Mouse (Mus musculus): ENCODE results near the gene Olfr304. TPM values are rescaled to one million over a fixed set of nuclear protein-coding genes. Genes with fewer than 3 reads are reported as not detected.
"Not testable (repeated sequence)": the region's sequence is repeated elsewhere in the genome, so short reads cannot be mapped to it uniquely, and the experiment has no call there.

Gene Olfr304
- not detected in 2 replicates for polyA plus RNA-seq (2016; fragmentation: Nextera tagmentation; extraction: Ambion mirVana)

DNA sequence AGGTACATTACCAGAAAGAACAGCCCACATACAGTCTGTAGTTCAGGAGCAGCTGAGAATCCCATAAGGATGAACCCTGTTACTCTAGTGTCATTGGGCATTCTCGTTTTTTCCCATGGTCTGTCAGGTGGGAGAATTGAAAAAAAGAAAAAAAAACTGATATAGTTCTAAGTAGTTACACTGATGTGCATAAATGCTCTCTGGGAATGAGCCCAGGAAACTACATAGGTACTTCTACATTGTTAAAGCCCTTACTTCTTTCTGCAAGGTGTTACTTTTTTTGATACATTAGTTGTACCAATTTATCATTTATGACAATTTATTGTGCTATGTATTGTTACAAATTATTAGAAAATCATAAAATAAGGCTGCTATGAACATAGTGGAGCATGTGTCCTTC lies at the start of gene Olfr304:
Gene Olfr304 (minus strand): TSS at position 101 of the 400 bp plus-strand sequence.
- Histone ChIP-seq H3K36me3 (replicated peaks) (no peaks in the 10 kb centered on the region), H3K27ac (no peak within 1 kb of the TSS), H3K4me1 (no peaks in the 10 kb centered on the region), H3K27me3 (no peaks in the 10 kb centered on the region), H3K9ac (no peak within 1 kb of the TSS), H3K9me3 (no peaks in the 10 kb centered on the region), H3K4me2 (no peak within 1 kb of the TSS), H3K4me3 (replicated peaks) (no peak within 1 kb of the TSS)
- ATAC-seq (ENCODE audit: low FRiP score), result no peak
- 82% methylated on average over 1 of the region's 1 CpGs for WGBS

DNA sequence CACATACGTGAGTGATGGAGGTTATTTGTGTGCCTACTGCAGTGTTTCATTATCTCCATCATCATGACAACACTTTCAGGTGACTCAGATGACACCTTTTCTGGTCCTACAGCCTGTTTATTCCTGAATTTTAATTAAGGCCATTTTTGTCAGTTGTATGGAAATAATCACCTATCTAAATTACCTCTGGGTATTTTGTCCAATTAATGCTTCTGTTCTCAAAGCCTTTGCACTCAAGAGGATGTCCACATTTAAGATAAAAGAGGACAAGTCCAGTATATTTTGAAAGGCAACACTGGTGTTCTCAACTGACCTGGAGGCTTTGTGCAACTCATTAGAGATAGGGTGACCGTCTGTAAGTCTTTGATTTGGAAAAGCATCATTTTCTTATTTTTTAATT lies 17.1 kb upstream of the Olfr304 start, which contains the start of gene Olfr301:
Gene Olfr301 (plus strand): TSS at position 301 of the 400 bp plus-strand sequence.
- no peak within 1 kb of the TSS for H3K27ac ChIP-seq
- no peak within 1 kb of the TSS for H3K9ac ChIP-seq
- H3K9me3 ChIP-seq, result no peaks in the 10 kb centered on the region
- H3K36me3 ChIP-seq (replicated peaks), result no peaks in the 10 kb centered on the region
- H3K4me1 ChIP-seq, result no peaks in the 10 kb centered on the region
- H3K4me2 ChIP-seq, result no peak within 1 kb of the TSS
- H3K27me3 ChIP-seq, result no peaks in the 10 kb centered on the region
- WGBS, result 87% methylated on average over 2 of the region's 2 CpGs
- no peak for ATAC-seq (ENCODE audit: low FRiP score)
- H3K4me3 ChIP-seq (replicated peaks), result no peak within 1 kb of the TSS

DNA sequence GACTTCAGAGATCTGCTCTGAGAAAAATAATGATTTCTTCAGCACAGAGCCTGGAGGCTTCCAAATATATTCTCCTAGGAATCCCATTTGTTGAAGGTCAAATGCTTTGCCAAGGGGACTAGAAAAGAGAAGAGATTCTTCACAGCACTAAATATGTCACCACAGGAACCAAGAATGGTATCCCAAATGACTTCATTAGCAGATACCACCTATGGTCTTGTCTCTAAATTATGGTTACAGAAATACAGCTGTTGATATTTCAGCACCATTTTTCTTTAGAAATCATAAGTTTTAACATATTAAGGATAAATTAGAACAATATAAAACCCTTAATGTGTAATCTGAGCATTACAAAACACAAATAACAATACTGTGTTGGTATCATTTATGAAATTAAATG lies 11.2 kb upstream of the Olfr304 start, which contains the start of gene Olfr303:
Gene Olfr303 (minus strand): TSS at position 101 of the 400 bp plus-strand sequence.
- no peaks in the 10 kb centered on the region for H3K36me3 ChIP-seq (replicated peaks)
- ATAC-seq (ENCODE audit: low FRiP score), result no peak
- H3K4me2 ChIP-seq, result no peak within 1 kb of the TSS
- H3K27ac ChIP-seq, result no peak within 1 kb of the TSS
- no peak within 1 kb of the TSS for H3K9ac ChIP-seq
- no peaks in the 10 kb centered on the region for H3K27me3 ChIP-seq
- no peak within 1 kb of the TSS for H3K4me3 ChIP-seq (replicated peaks)
- H3K4me1 ChIP-seq, result no peaks in the 10 kb centered on the region
- H3K9me3 ChIP-seq, result no peaks in the 10 kb centered on the region

DNA sequence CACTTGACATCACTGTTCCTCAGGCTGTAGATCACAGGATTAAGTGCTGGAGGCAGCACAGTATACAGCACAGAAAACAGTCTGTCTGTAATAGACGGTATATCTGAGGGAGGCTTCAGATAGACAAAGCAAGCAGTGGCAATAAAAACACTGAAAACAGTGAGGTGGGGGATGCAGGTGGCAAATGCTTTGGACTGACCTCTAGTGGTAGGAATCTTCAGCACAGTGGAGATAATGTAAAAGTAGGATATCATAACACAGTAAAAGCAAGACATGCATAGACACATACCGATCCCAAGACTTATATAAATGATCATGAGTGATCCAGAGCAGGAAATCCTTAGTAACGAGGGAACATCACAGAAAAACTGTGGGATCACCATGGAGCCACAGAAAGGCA lies 689 bp downstream of the Olfr304 start:
- Histone ChIP-seq H3K27me3 (no peaks in the 10 kb centered on the region), H3K27ac (no peak overlapping the region), H3K4me1 (no peaks in the 10 kb centered on the region), H3K9me3 (no peaks in the 10 kb centered on the region), H3K9ac (no peak overlapping the region), H3K4me3 (replicated peaks) (no peak overlapping the region), H3K4me2 (no peak overlapping the region), H3K36me3 (replicated peaks) (no peaks in the 10 kb centered on the region)
- 68% methylated on average over 3 of the region's 3 CpGs for WGBS
- no peak for ATAC-seq (ENCODE audit: low FRiP score)

DNA sequence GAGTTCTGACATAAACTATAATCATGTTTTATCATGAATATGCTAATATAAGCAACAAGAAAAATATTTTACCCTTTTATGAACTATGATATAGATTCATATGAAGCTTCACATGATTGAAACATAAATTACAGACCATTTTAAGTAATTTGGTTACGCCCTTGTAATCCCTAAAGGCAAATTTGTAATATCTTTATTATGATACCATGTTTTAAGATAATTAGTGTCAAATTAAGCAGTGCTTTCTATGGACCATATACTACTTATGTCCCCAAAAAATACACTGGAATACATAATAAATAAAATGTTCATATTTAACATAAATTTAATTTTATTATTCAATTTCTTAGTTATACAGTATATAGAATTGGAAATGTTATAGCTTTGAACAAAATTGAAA lies 19.6 kb downstream of the Olfr304 start, which contains the start of gene Olfr305:
Gene Olfr305 (minus strand): TSS at position 101 of the 400 bp plus-strand sequence.
- 95% methylated on average over 1 of the region's 1 CpGs for WGBS
- no peak within 1 kb of the TSS for H3K9ac ChIP-seq
- no peaks in the 10 kb centered on the region for H3K36me3 ChIP-seq (replicated peaks)
- no peak within 1 kb of the TSS for H3K27ac ChIP-seq
- no peak for ATAC-seq (ENCODE audit: low FRiP score)
- H3K4me1 ChIP-seq, result no peaks in the 10 kb centered on the region
- no peaks in the 10 kb centered on the region for H3K27me3 ChIP-seq
- H3K4me2 ChIP-seq, result no peak within 1 kb of the TSS
- H3K9me3 ChIP-seq, result no peaks in the 10 kb centered on the region
- H3K4me3 ChIP-seq (replicated peaks), result no peak within 1 kb of the TSS

DNA sequence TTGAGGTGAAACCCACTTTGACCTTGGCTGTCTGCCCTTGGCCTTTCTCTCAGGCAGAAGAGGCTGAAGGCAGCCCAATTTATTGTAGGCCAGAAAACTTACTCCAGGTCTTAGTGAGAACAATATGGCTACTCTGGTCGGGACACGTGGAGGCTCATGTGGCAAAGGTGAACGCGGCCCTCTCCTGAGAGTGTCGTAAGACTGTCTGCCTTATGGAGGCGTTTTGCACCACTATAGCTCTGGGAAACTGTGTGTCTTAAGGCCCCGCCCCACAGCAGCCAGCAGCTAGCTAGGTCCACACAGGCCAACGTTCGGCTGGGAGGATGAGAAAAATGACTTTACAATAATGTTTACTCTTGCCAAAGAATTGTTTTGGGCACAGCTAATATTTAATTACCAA lies 40.2 kb downstream of the Olfr304 start:
- not testable (repeated sequence) for ATAC-seq (ENCODE audit: low FRiP score); H3K4me3 ChIP-seq (replicated peaks); H3K9ac ChIP-seq; H3K27ac ChIP-seq; H3K9me3 ChIP-seq; H3K36me3 ChIP-seq (replicated peaks); H3K4me1 ChIP-seq; H3K27me3 ChIP-seq; H3K4me2 ChIP-seq
- WGBS, result 90% methylated on average over 9 of the region's 9 CpGs

DNA sequence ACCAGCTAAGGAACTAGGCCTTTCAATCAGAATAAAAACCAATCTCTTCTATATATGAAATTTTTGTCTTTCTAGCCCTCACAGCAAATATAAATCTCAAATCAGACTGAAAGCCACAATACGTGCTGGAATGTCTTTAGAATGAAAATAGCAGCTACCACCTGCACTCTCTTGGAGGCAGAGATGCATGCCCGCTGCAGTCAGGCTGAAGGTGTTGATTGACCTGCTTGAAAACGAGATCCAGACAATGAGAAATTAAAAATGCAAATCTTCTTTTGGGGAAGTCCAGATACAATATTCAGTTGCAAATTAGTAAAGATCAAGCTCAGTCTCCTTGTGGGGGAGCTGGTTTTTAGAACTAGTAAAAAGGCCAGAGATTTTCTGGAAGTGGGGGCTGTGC lies 42.2 kb downstream of the Olfr304 start:
- Histone ChIP-seq H3K4me1 (no peaks in the 10 kb centered on the region), H3K4me3 (replicated peaks) (no peak overlapping the region), H3K4me2 (no peak overlapping the region), H3K27ac (no peak overlapping the region), H3K36me3 (replicated peaks) (no peaks in the 10 kb centered on the region), H3K27me3 (no peaks in the 10 kb centered on the region), H3K9ac (no peak overlapping the region), H3K9me3 (no peaks in the 10 kb centered on the region)
- WGBS, result 57% methylated on average over 3 of the region's 3 CpGs
- no peak for ATAC-seq (ENCODE audit: low FRiP score)

DNA sequence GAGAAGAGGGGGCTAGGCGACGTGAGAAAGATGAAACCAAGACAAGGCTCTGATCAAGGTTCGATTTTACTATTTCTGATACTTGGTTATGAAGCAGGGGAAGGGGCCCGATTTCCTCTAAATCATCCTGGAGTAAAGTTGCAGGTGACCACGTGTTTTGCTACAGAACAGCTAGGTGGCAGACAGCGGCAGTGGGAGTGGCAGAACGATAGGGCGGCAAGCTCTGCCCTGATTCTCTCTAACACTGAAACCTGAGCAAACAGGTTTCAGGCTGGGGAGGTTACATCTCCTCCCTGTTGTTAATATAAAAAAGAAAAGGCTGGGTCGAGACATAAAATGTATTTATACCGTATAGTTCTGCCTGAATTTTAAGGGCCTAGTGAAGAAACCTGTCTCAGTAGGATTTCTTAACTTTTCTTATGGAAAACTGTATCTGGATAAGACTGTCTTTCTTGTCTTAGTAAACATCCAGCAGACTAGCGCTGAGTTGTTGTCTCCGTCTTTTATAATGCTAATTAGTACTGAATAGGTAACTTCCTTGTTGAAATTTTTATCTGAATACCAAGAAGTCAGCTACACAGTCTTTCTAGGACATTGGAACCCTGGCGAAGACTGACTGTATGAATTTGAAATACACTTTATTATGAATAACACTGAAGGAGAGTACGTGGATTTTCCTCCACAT lies 43.4 kb downstream of the Olfr304 start:
- ATAC-seq (ENCODE audit: low FRiP score), result no peak
- no peaks in the 10 kb centered on the region for H3K27me3 ChIP-seq
- no peaks in the 10 kb centered on the region for H3K4me1 ChIP-seq
- no peaks in the 10 kb centered on the region for H3K9me3 ChIP-seq
- no peak overlapping the region for H3K27ac ChIP-seq
- H3K4me2 ChIP-seq, result no peak overlapping the region
- H3K4me3 ChIP-seq (replicated peaks), result no peak overlapping the region
- H3K9ac ChIP-seq, result no peak overlapping the region
- no peaks in the 10 kb centered on the region for H3K36me3 ChIP-seq (replicated peaks)
- whole genome bisulfite sequencing, result 82% methylated on average over 14 of the region's 14 CpGs

DNA sequence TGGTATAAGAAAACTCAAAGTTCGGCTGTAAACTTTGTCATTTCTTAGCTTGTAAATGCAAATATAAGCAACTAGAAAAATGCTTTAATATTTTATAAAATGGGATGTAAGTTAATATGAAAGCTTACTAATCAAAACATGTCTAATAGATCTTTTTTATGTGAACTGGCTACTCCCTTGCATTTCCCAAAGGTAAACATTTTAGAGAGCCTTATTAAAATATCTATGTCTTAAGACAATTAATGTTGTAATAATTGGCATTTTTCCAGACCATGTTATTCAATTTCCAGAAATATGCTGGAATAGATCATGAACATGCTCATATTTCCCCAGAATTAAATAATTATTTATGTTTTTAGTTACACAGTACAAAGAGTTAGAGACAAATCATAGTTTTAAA lies 49.0 kb downstream of the Olfr304 start, which contains the start of gene Olfr307:
Gene Olfr307 (minus strand): TSS at position 101 of the 400 bp plus-strand sequence.
- H3K27me3 ChIP-seq, result no peaks in the 10 kb centered on the region
- WGBS, result 67% methylated on average over 1 of the region's 1 CpGs
- ATAC-seq (ENCODE audit: low FRiP score), result no peak
- no peak within 1 kb of the TSS for H3K4me3 ChIP-seq (replicated peaks)
- no peaks in the 10 kb centered on the region for H3K4me1 ChIP-seq
- H3K27ac ChIP-seq, result no peak within 1 kb of the TSS
- no peaks in the 10 kb centered on the region for H3K9me3 ChIP-seq
- no peak within 1 kb of the TSS for H3K9ac ChIP-seq
- no peak within 1 kb of the TSS for H3K4me2 ChIP-seq
- H3K36me3 ChIP-seq (replicated peaks), result no peaks in the 10 kb centered on the region

Other genes with a start within 250 kb of the Olfr304 start
- gene Vmn2r75, start 214.9 kb downstream of the Olfr304 start, polyA plus RNA-seq (2016; fragmentation: Nextera tagmentation; extraction: Ambion mirVana), result not detected in 2 replicates
- not detected in 2 replicates for gene Vmn2r76, start 140.3 kb downstream of the Olfr304 start, polyA plus RNA-seq (2016; fragmentation: Nextera tagmentation; extraction: Ambion mirVana)
- gene Olfr310, start 109.5 kb downstream of the Olfr304 start, polyA plus RNA-seq (2016; fragmentation: Nextera tagmentation; extraction: Ambion mirVana), result not detected in 2 replicates
- not detected in 2 replicates for gene Olfr309, start 73.0 kb downstream of the Olfr304 start, polyA plus RNA-seq (2016; fragmentation: Nextera tagmentation; extraction: Ambion mirVana)
- gene Olfr308, start 61.0 kb downstream of the Olfr304 start, polyA plus RNA-seq (2016; fragmentation: Nextera tagmentation; extraction: Ambion mirVana), result not detected in 2 replicates
- gene Olfr307, start 49.1 kb downstream of the Olfr304 start, polyA plus RNA-seq (2016; fragmentation: Nextera tagmentation; extraction: Ambion mirVana), result not detected in 2 replicates
- gene Olfr305, start 19.7 kb downstream of the Olfr304 start, polyA plus RNA-seq (2016; fragmentation: Nextera tagmentation; extraction: Ambion mirVana), result not detected in 2 replicates
- gene Olfr303, start 11.1 kb upstream of the Olfr304 start, polyA plus RNA-seq (2016; fragmentation: Nextera tagmentation; extraction: Ambion mirVana), result not detected in 2 replicates
- not detected in 2 replicates for gene Olfr301, start 17.2 kb upstream of the Olfr304 start, polyA plus RNA-seq (2016; fragmentation: Nextera tagmentation; extraction: Ambion mirVana)
- gene Olfr299, start 73.3 kb upstream of the Olfr304 start, polyA plus RNA-seq (2016; fragmentation: Nextera tagmentation; extraction: Ambion mirVana), result not detected in 2 replicates
- gene Olfr298, start 105.8 kb upstream of the Olfr304 start, polyA plus RNA-seq (2016; fragmentation: Nextera tagmentation; extraction: Ambion mirVana), result not detected in 2 replicates
- not detected in 2 replicates for gene Olfr297, start 133.3 kb upstream of the Olfr304 start, polyA plus RNA-seq (2016; fragmentation: Nextera tagmentation; extraction: Ambion mirVana)
- gene Olfr295, start 197.2 kb upstream of the Olfr304 start, polyA plus RNA-seq (2016; fragmentation: Nextera tagmentation; extraction: Ambion mirVana), result not detected in 2 replicates
- not detected in 2 replicates for gene Olfr294, start 230.0 kb upstream of the Olfr304 start, polyA plus RNA-seq (2016; fragmentation: Nextera tagmentation; extraction: Ambion mirVana)